Mouse (Mus musculus): ENCODE data around the gene Ypel1. TPM values are rescaled to one million over a fixed set of nuclear protein-coding genes. Genes with fewer than 3 reads are reported as not detected.

Gene Ypel1
- polyA plus RNA-seq, 1 experiment from 2014 or later, result 36.2 TPM

DNA sequence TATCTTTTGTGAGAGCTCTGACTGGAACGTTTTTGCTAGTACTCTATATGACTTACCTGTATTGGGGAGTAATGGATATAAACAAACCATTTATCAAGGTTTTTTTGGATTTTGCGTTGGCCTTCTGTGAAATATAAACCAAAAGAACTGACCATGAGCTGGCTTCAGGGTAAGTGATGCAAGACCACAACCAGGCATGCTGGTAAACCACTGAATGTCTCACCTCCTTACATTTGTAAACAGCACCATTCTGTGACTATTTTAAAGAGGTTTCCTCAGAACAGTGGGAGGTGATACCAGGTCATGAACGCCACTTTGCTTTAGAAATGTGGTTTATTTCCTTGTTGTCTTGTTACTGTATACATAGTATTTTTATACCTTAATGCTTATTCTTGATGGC lies 16.7 kb downstream of the Ypel1 start:
- no peaks in the 10 kb centered on the region for H3K4me1 ChIP-seq (ENCODE audit: insufficient read depth)
- H3K4me3 ChIP-seq (ENCODE audit: low read depth, low read length), result no peak overlapping the region
- WGBS, result 69% methylated on average over 3 of the region's 3 CpGs
- no peak overlapping the region for H3K9ac ChIP-seq
- no peak for ATAC-seq (ENCODE audit: insufficient read depth)
- no peak overlapping the region for H3K4me2 ChIP-seq
- DNase-seq, result no peak
- no peak for TF ChIP-seq CTCF (IDR thresholded peaks at IDR 0.05; ENCODE audit: low read depth)
- no peaks in the 10 kb centered on the region for H3K9me3 ChIP-seq (ENCODE audit: low read depth, low read length)
- H3K36me3 ChIP-seq (ENCODE audit: insufficient read depth), result peaks cover 89% of the 10 kb centered on the region
- no peaks in the 10 kb centered on the region for H3K27me3 ChIP-seq (ENCODE audit: insufficient read depth, low read length)
- no peak overlapping the region for H3K27ac ChIP-seq (ENCODE audit: low read depth)

DNA sequence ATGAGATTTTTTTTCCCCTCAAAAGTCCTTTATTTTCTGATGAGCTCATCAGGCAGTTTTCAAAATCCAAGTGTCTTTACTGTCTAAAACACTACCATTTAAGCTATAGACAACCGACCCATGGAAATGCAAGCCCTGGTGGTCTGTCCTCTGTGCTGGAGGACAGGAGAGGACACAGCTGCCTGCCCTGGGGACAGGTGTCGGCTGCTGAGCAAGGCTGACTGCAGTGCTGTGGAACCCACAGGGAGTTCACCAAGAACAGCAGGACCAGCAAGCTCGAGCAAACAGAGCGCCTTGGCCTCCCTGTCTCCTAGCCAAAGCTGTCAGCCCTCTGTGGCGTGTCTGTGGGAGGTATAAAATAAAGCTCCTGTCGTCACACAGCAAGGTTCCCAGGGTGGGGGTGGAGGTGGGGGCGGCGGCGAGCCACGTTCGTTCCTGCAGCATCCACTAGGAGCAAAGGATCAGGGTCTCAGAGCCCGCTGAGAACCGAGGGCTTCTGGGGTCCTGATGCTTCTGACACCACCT lies 17.2 kb downstream of the Ypel1 start:
- DNase-seq, result no peak
- no peaks in the 10 kb centered on the region for H3K27me3 ChIP-seq (ENCODE audit: insufficient read depth, low read length)
- no peaks in the 10 kb centered on the region for H3K9me3 ChIP-seq (ENCODE audit: low read depth, low read length)
- H3K36me3 ChIP-seq (ENCODE audit: insufficient read depth), result peaks cover 94% of the 10 kb centered on the region
- TF ChIP-seq CTCF (IDR thresholded peaks at IDR 0.05; ENCODE audit: low read depth), result no peak
- H3K27ac ChIP-seq (ENCODE audit: low read depth), result no peak overlapping the region
- no peak overlapping the region for H3K9ac ChIP-seq
- no peak for ATAC-seq (ENCODE audit: insufficient read depth)
- H3K4me1 ChIP-seq (ENCODE audit: insufficient read depth), result no peaks in the 10 kb centered on the region
- WGBS, result 76% methylated on average over 13 of the region's 13 CpGs
- no peak overlapping the region for H3K4me3 ChIP-seq (ENCODE audit: low read depth, low read length)
- no peak overlapping the region for H3K4me2 ChIP-seq

- TF ChIP-seq CTCF (IDR thresholded peaks at IDR 0.05; ENCODE audit: low read depth), result peak; percentile 39
- H3K4me1 ChIP-seq (ENCODE audit: insufficient read depth), result no peaks in the 10 kb centered on the region
- no peaks in the 10 kb centered on the region for H3K27me3 ChIP-seq (ENCODE audit: insufficient read depth, low read length)
- DNase-seq, result peak; percentile 50
- no peak overlapping the region for H3K9ac ChIP-seq
- H3K36me3 ChIP-seq (ENCODE audit: insufficient read depth), result peaks cover 100% of the 10 kb centered on the region
- no peak overlapping the region for H3K4me3 ChIP-seq (ENCODE audit: low read depth, low read length)
- 63% methylated on average over 3 of the region's 3 CpGs for WGBS
- no peaks in the 10 kb centered on the region for H3K9me3 ChIP-seq (ENCODE audit: low read depth, low read length)
- H3K4me2 ChIP-seq, result no peak overlapping the region
- no peak overlapping the region for H3K27ac ChIP-seq (ENCODE audit: low read depth)
- ATAC-seq (ENCODE audit: insufficient read depth), result no peak
Measured at GRCm38 (mm10) chr16:17088346-17088745, 18.9 kb downstream of the Ypel1 start.

DNA sequence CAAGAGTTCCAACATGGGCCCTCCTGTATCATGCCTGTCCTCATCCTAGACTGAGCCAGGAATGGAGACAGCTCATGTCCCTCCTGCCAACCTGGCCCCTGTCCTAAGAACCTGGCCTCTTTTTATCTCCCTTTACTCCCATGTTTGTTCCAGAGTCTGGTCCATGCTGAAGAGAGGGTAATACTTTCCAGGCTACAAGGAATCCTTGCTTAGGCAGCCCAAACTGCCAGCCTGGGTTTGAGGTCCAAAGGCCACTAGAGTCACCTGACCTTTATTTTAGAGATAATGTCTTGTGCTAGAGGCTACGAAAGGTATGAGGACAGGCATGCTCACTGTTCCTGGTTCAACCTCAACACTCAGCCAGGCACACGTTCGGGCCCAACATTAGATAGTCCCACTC lies 27.4 kb downstream of the Ypel1 start:
- Histone ChIP-seq H3K4me1 (ENCODE audit: insufficient read depth) (no peaks in the 10 kb centered on the region), H3K36me3 (ENCODE audit: insufficient read depth) (peaks cover 84% of the 10 kb centered on the region), H3K9ac (no peak overlapping the region), H3K4me3 (ENCODE audit: low read depth, low read length) (no peak overlapping the region), H3K27me3 (ENCODE audit: insufficient read depth, low read length) (no peaks in the 10 kb centered on the region), H3K4me2 (no peak overlapping the region), H3K27ac (ENCODE audit: low read depth) (no peak overlapping the region), H3K9me3 (ENCODE audit: low read depth, low read length) (no peaks in the 10 kb centered on the region)
- ATAC-seq (ENCODE audit: insufficient read depth) (no peak), DNase-seq (no peak)
- TF ChIP-seq CTCF (IDR thresholded peaks at IDR 0.05; ENCODE audit: low read depth), result no peak
- 91% methylated on average over 3 of the region's 3 CpGs for WGBS

DNA sequence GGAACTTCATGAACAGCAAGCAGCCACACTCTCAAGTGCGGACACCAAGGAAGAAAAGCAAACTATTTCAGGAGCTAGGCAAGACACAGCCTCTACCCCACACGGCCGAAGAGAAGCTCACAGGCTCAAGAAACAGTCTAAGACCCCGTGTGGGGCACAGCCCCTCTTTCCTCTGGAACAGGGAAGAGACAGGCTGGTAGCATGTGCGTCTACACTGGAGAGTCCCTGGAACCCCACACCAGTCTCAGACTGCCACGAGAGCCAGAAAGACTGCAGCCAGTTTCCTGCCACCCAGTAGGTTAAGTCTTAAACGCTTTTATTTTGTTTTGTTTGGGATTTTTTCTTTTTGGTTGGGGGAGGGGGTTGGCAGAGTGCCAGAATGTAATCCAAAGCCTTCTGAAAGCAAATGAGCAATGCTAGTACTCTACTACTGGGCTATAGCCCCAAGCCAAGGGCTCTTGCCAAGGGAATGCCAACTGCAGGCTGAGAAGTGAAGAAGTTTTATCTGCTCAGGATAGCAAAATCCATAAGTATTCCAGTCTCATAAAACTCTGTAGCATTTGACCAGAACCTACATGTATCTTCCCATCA lies 33.2 kb downstream of the Ypel1 start:
- Histone ChIP-seq H3K9me3 (ENCODE audit: low read depth, low read length) (no peaks in the 10 kb centered on the region), H3K9ac (no peak overlapping the region), H3K27me3 (ENCODE audit: insufficient read depth, low read length) (no peaks in the 10 kb centered on the region), H3K4me2 (no peak overlapping the region), H3K36me3 (ENCODE audit: insufficient read depth) (peaks cover 78% of the 10 kb centered on the region), H3K4me3 (ENCODE audit: low read depth, low read length) (no peak overlapping the region), H3K4me1 (ENCODE audit: insufficient read depth) (peaks cover 10% of the 10 kb centered on the region), H3K27ac (ENCODE audit: low read depth) (peak overlapping the region; percentile 32)
- peak; percentile 59; the same call in 1 of the 2 replicates for ATAC-seq (ENCODE audit: insufficient read depth)
- no peak for TF ChIP-seq CTCF (IDR thresholded peaks at IDR 0.05; ENCODE audit: low read depth)
- peak; percentile 75 for DNase-seq
- 60% methylated on average over 7 of the region's 7 CpGs for WGBS

DNA sequence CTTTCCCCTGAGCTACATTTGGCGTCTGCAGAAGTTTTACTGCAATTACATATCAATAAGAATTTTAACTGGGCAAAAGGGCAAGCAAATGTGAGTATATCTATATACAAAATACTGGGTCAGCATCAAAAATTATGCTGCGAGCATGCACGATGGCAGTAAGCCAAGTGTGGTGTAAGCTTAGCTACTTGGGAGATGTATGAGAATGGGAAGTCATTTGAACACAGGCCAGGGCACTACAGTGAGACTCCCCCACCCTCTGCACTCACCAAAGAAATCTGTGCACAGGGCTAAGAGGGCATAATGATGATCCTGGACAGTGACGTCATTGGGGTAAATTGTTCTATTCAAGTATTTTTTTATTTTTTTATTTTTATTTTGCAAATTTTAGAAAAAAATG lies 35.1 kb downstream of the Ypel1 start:
- Histone ChIP-seq H3K4me3 (ENCODE audit: low read depth, low read length) (no peak overlapping the region), H3K4me1 (ENCODE audit: insufficient read depth) (peaks cover 10% of the 10 kb centered on the region), H3K9ac (no peak overlapping the region), H3K27me3 (ENCODE audit: insufficient read depth, low read length) (no peaks in the 10 kb centered on the region), H3K27ac (ENCODE audit: low read depth) (no peak overlapping the region), H3K4me2 (no peak overlapping the region), H3K9me3 (ENCODE audit: low read depth, low read length) (no peaks in the 10 kb centered on the region), H3K36me3 (ENCODE audit: insufficient read depth) (peaks cover 73% of the 10 kb centered on the region)
- ATAC-seq (ENCODE audit: insufficient read depth), result peak; percentile 88
- 48% methylated on average over 4 of the region's 4 CpGs for WGBS
- DNase-seq, result peak; percentile 93
- TF ChIP-seq CTCF (IDR thresholded peaks at IDR 0.05; ENCODE audit: low read depth), result 0 out of 2 replicates have a peak, but pooled peaks have one; percentile 1

GRCm38 (mm10) chr16:17110771-17111743 lies 41.6 kb downstream of the Ypel1 start, which contains the start of gene Ppil2:
Ppil2 (minus strand) TSS chr16:17111257.
- Histone ChIP-seq H3K4me2 (peak within 1 kb of the TSS; percentile 69), H3K9me3 (ENCODE audit: low read depth, low read length) (no peaks in the 10 kb centered on the region), H3K27ac (ENCODE audit: low read depth) (no peak within 1 kb of the TSS; the same call in 1 of the 2 replicates), H3K27me3 (ENCODE audit: insufficient read depth, low read length) (no peaks in the 10 kb centered on the region), H3K36me3 (ENCODE audit: insufficient read depth) (peaks cover 38% of the 10 kb centered on the region), H3K9ac (peak within 1 kb of the TSS; percentile 80), H3K4me3 (ENCODE audit: low read depth, low read length) (peak within 1 kb of the TSS; percentile 62), H3K4me1 (ENCODE audit: insufficient read depth) (peaks cover 6% of the 10 kb centered on the region; the same call in 1 of the 2 replicates)
- TF ChIP-seq CTCF (IDR thresholded peaks at IDR 0.05; ENCODE audit: low read depth), result no peak
- 6% methylated on average over 37 of the region's 38 CpGs for WGBS
- DNase-seq (peak; percentile 89), ATAC-seq (ENCODE audit: insufficient read depth) (peak; percentile 88)
